Mouse (Mus musculus): ENCODE data around the gene Olfr1023. TPM values are rescaled to one million over a fixed set of nuclear protein-coding genes. Genes with fewer than 3 reads are reported as not detected.

The Olfr1023 gene
- polyA plus RNA-seq (2015; fragmentation: Nextera tagmentation; extraction: Ambion mirVana), result not detected in 2 replicates

- no peak within 1 kb of the TSS for H3K27ac ChIP-seq
- H3K27me3 ChIP-seq, result no peaks in the 10 kb centered on the region
- H3K9me3 ChIP-seq, result no peaks in the 10 kb centered on the region
- 79% methylated on average over 2 of the region's 2 CpGs for WGBS
- H3K4me3 ChIP-seq, result no peak within 1 kb of the TSS
- H3K36me3 ChIP-seq, result no peaks in the 10 kb centered on the region
- H3K9ac ChIP-seq, result no peak within 1 kb of the TSS
- no peak for ATAC-seq (ENCODE audit: insufficient number of reproducible peaks, low FRiP score, low TSS enrichment, low read depth)
- no peaks in the 10 kb centered on the region for H3K4me1 ChIP-seq
- H3K4me2 ChIP-seq, result no peak within 1 kb of the TSS
Observed at GRCm38 (mm10) chr2:85885340-85885739, at the start of gene Olfr1023. Gene Olfr1023, plus strand, starts transcription at chr2:85885640.

- Histone ChIP-seq H3K4me3 (no peak within 1 kb of the TSS), H3K9me3 (no peaks in the 10 kb centered on the region), H3K4me1 (no peaks in the 10 kb centered on the region), H3K27ac (no peak within 1 kb of the TSS), H3K4me2 (no peak within 1 kb of the TSS), H3K36me3 (no peaks in the 10 kb centered on the region), H3K9ac (no peak within 1 kb of the TSS), H3K27me3 (no peaks in the 10 kb centered on the region)
- ATAC-seq (ENCODE audit: insufficient number of reproducible peaks, low FRiP score, low TSS enrichment, low read depth), result no peak
Observed at GRCm38 (mm10) chr2:85845383-85845782, 40.1 kb upstream of the Olfr1023 start, which contains the start of gene Olfr1019. Gene Olfr1019, minus strand, starts transcription at chr2:85845483.

- ATAC-seq (ENCODE audit: insufficient number of reproducible peaks, low FRiP score, low TSS enrichment, low read depth), result no peak
- H3K27me3 ChIP-seq, result no peaks in the 10 kb centered on the region
- no peaks in the 10 kb centered on the region for H3K36me3 ChIP-seq
- H3K4me3 ChIP-seq, result no peak within 1 kb of the TSS
- no peak within 1 kb of the TSS for H3K4me2 ChIP-seq
- H3K27ac ChIP-seq, result no peak within 1 kb of the TSS
- 75% methylated on average over 1 of the region's 1 CpGs for WGBS
- H3K4me1 ChIP-seq, result no peaks in the 10 kb centered on the region
- no peak within 1 kb of the TSS for H3K9ac ChIP-seq
- H3K9me3 ChIP-seq, result no peaks in the 10 kb centered on the region
Observed at GRCm38 (mm10) chr2:85846730-85847129, 38.7 kb upstream of the Olfr1023 start, which contains the start of gene Olfr1020. Gene Olfr1020, plus strand, starts transcription at chr2:85847030.

GRCm38 (mm10) chr2:85868294-85868693 is 17.1 kb upstream of the Olfr1023 start, which contains the start of gene Olfr1022:
Gene Olfr1022, plus strand, starts transcription at chr2:85868594.
- no peak within 1 kb of the TSS for H3K27ac ChIP-seq
- H3K36me3 ChIP-seq, result no peaks in the 10 kb centered on the region
- H3K4me1 ChIP-seq, result no peaks in the 10 kb centered on the region
- no peak for ATAC-seq (ENCODE audit: insufficient number of reproducible peaks, low FRiP score, low TSS enrichment, low read depth)
- H3K9me3 ChIP-seq, result no peaks in the 10 kb centered on the region
- H3K27me3 ChIP-seq, result no peaks in the 10 kb centered on the region
- H3K9ac ChIP-seq, result no peak within 1 kb of the TSS
- WGBS, result 43% methylated on average over 2 of the region's 2 CpGs
- H3K4me2 ChIP-seq, result no peak within 1 kb of the TSS
- no peak within 1 kb of the TSS for H3K4me3 ChIP-seq

GRCm38 (mm10) chr2:85904952-85905351 is 19.5 kb downstream of the Olfr1023 start, which contains the start of gene Olfr1024:
Gene Olfr1024, minus strand, starts transcription at chr2:85905052.
- Histone ChIP-seq H3K4me1 (no peaks in the 10 kb centered on the region), H3K27me3 (no peaks in the 10 kb centered on the region), H3K9ac (no peak within 1 kb of the TSS), H3K4me3 (no peak within 1 kb of the TSS), H3K27ac (no peak within 1 kb of the TSS), H3K9me3 (no peaks in the 10 kb centered on the region), H3K4me2 (no peak within 1 kb of the TSS), H3K36me3 (no peaks in the 10 kb centered on the region)
- 83% methylated on average over 3 of the region's 3 CpGs for WGBS
- no peak for ATAC-seq (ENCODE audit: insufficient number of reproducible peaks, low FRiP score, low TSS enrichment, low read depth)

GRCm38 (mm10) chr2:85913197-85913596 is 27.8 kb downstream of the Olfr1023 start:
- ATAC-seq (ENCODE audit: insufficient number of reproducible peaks, low FRiP score, low TSS enrichment, low read depth), result no peak
- no peaks in the 10 kb centered on the region for H3K36me3 ChIP-seq
- H3K9ac ChIP-seq, result no peak overlapping the region
- no peaks in the 10 kb centered on the region for H3K27me3 ChIP-seq
- H3K4me3 ChIP-seq, result no peak overlapping the region
- no peaks in the 10 kb centered on the region for H3K4me1 ChIP-seq
- no peaks in the 10 kb centered on the region for H3K9me3 ChIP-seq
- H3K4me2 ChIP-seq, result no peak overlapping the region
- H3K27ac ChIP-seq, result no peak overlapping the region

GRCm38 (mm10) chr2:85914893-85915292 is 29.5 kb downstream of the Olfr1023 start, which contains the start of gene Olfr1025-ps1:
Gene Olfr1025-ps1, plus strand, starts transcription at chr2:85915193.
- Histone ChIP-seq H3K9me3 (no peaks in the 10 kb centered on the region), H3K27ac (no peak within 1 kb of the TSS), H3K4me2 (no peak within 1 kb of the TSS), H3K27me3 (no peaks in the 10 kb centered on the region), H3K4me3 (no peak within 1 kb of the TSS), H3K4me1 (no peaks in the 10 kb centered on the region), H3K36me3 (no peaks in the 10 kb centered on the region), H3K9ac (no peak within 1 kb of the TSS)
- ATAC-seq (ENCODE audit: insufficient number of reproducible peaks, low FRiP score, low TSS enrichment, low read depth), result no peak
- WGBS, result 49% methylated on average over 1 of the region's 1 CpGs

- Histone ChIP-seq H3K27me3 (no peaks in the 10 kb centered on the region), H3K4me3 (no peak within 1 kb of the TSS), H3K27ac (no peak within 1 kb of the TSS), H3K9ac (no peak within 1 kb of the TSS), H3K4me1 (no peaks in the 10 kb centered on the region), H3K4me2 (no peak within 1 kb of the TSS), H3K36me3 (no peaks in the 10 kb centered on the region), H3K9me3 (no peaks in the 10 kb centered on the region)
- ATAC-seq (ENCODE audit: insufficient number of reproducible peaks, low FRiP score, low TSS enrichment, low read depth), result no peak
- 85% methylated on average over 3 of the region's 3 CpGs for WGBS
Observed at GRCm38 (mm10) chr2:85921258-85921657, 35.8 kb downstream of the Olfr1023 start, which contains the start of gene Olfr1026. Gene Olfr1026, plus strand, starts transcription at chr2:85921558.

Other genes with a start within 250 kb of the Olfr1023 start
- not detected in 2 replicates for gene Olfr1002, start 234.9 kb upstream of the Olfr1023 start, polyA plus RNA-seq (2015; fragmentation: Nextera tagmentation; extraction: Ambion mirVana)
- gene Olfr154, start 221.2 kb upstream of the Olfr1023 start, polyA plus RNA-seq (2015; fragmentation: Nextera tagmentation; extraction: Ambion mirVana), result not detected in 2 replicates
- not detected in 2 replicates for gene Olfr1006, start 206.9 kb upstream of the Olfr1023 start, polyA plus RNA-seq (2015; fragmentation: Nextera tagmentation; extraction: Ambion mirVana)
- gene Olfr1008, start 196.2 kb upstream of the Olfr1023 start, polyA plus RNA-seq (2015; fragmentation: Nextera tagmentation; extraction: Ambion mirVana), result not detected in 2 replicates
- not detected in 2 replicates for gene Olfr1009, start 170.2 kb upstream of the Olfr1023 start, polyA plus RNA-seq (2015; fragmentation: Nextera tagmentation; extraction: Ambion mirVana)
- not detected in 2 replicates for gene Olfr1012, start 122.9 kb upstream of the Olfr1023 start, polyA plus RNA-seq (2015; fragmentation: Nextera tagmentation; extraction: Ambion mirVana)
- gene Olfr1013, start 118.5 kb upstream of the Olfr1023 start, polyA plus RNA-seq (2015; fragmentation: Nextera tagmentation; extraction: Ambion mirVana), result not detected in 2 replicates
- gene Olfr1014, start 112.9 kb upstream of the Olfr1023 start, polyA plus RNA-seq (2015; fragmentation: Nextera tagmentation; extraction: Ambion mirVana), result not detected in 2 replicates
- not detected in 2 replicates for gene Olfr1015, start 103.6 kb upstream of the Olfr1023 start, polyA plus RNA-seq (2015; fragmentation: Nextera tagmentation; extraction: Ambion mirVana)
- not detected in 2 replicates for gene Olfr1016, start 83.1 kb upstream of the Olfr1023 start, polyA plus RNA-seq (2015; fragmentation: Nextera tagmentation; extraction: Ambion mirVana)
- gene Olfr1018, start 67.2 kb upstream of the Olfr1023 start, polyA plus RNA-seq (2015; fragmentation: Nextera tagmentation; extraction: Ambion mirVana), result not detected in 2 replicates
- gene Olfr1019, start 40.2 kb upstream of the Olfr1023 start, polyA plus RNA-seq (2015; fragmentation: Nextera tagmentation; extraction: Ambion mirVana), result not detected in 2 replicates
- gene Olfr1020, start 38.6 kb upstream of the Olfr1023 start, polyA plus RNA-seq (2015; fragmentation: Nextera tagmentation; extraction: Ambion mirVana), result not detected in 2 replicates
- not detected in 2 replicates for gene Olfr1022, start 17.0 kb upstream of the Olfr1023 start, polyA plus RNA-seq (2015; fragmentation: Nextera tagmentation; extraction: Ambion mirVana)
- not detected in 2 replicates for gene Olfr1024, start 19.4 kb downstream of the Olfr1023 start, polyA plus RNA-seq (2015; fragmentation: Nextera tagmentation; extraction: Ambion mirVana)
- not detected in 2 replicates for gene Olfr1025-ps1, start 29.6 kb downstream of the Olfr1023 start, polyA plus RNA-seq (2015; fragmentation: Nextera tagmentation; extraction: Ambion mirVana)
- not detected in 2 replicates for gene Olfr1026, start 35.9 kb downstream of the Olfr1023 start, polyA plus RNA-seq (2015; fragmentation: Nextera tagmentation; extraction: Ambion mirVana)
- not detected in 2 replicates for gene Olfr1028, start 64.8 kb downstream of the Olfr1023 start, polyA plus RNA-seq (2015; fragmentation: Nextera tagmentation; extraction: Ambion mirVana)
- not detected in 2 replicates for gene Olfr1029, start 88.3 kb downstream of the Olfr1023 start, polyA plus RNA-seq (2015; fragmentation: Nextera tagmentation; extraction: Ambion mirVana)
- gene Olfr1030, start 93.6 kb downstream of the Olfr1023 start, polyA plus RNA-seq (2015; fragmentation: Nextera tagmentation; extraction: Ambion mirVana), result not detected in 2 replicates
- not detected in 2 replicates for gene Olfr1031, start 104.7 kb downstream of the Olfr1023 start, polyA plus RNA-seq (2015; fragmentation: Nextera tagmentation; extraction: Ambion mirVana)
- gene Olfr1032, start 119.9 kb downstream of the Olfr1023 start, polyA plus RNA-seq (2015; fragmentation: Nextera tagmentation; extraction: Ambion mirVana), result not detected in 2 replicates
- gene Olfr1033, start 135.0 kb downstream of the Olfr1023 start, polyA plus RNA-seq (2015; fragmentation: Nextera tagmentation; extraction: Ambion mirVana), result 1.6 TPM in 2 replicates
- gene Olfr1034, start 160.2 kb downstream of the Olfr1023 start, polyA plus RNA-seq (2015; fragmentation: Nextera tagmentation; extraction: Ambion mirVana), result 0.04 TPM in 1 of 2 replicates, not detected in the other
- not detected in 2 replicates for gene Olfr1036, start 188.4 kb downstream of the Olfr1023 start, polyA plus RNA-seq (2015; fragmentation: Nextera tagmentation; extraction: Ambion mirVana)
- gene Olfr1037, start 201.7 kb downstream of the Olfr1023 start, polyA plus RNA-seq (2015; fragmentation: Nextera tagmentation; extraction: Ambion mirVana), result not detected in 2 replicates

Data from limb, embryonic 15.5 days (tissue).